Mouse (Mus musculus): Measurements from ENCODE around the gene Atp2a2. TPM values are rescaled to one million over a fixed set of nuclear protein-coding genes. Genes with fewer than 3 reads are reported as not detected.

Atp2a2 gene
- polyA plus RNA-seq, 1 experiment from 2014 or later: 26.8 TPM

DNA sequence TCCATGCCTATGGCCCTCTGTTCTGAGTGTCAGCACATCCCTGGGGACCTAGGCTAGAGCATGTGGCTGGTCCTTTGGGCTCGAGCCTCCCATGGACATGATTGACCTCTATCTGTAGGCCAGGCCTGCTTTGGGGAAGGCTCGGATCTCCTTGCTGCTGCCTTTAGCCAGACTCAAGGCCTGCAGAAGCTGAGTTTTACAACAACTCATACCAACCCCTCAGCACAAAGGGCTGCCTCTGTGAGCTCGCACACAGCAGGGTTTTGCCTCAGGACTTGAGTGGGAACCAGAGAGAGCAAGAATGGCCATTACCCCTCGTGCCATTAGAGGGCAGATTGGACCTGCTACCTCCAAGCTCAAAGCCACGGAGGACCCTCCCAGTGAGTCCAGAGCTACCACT is 53.2 kb downstream of the Atp2a2 start:
- Histone ChIP-seq H3K9me3 (no peaks in the 10 kb centered on the region), H3K4me3 (no peak overlapping the region), H3K4me1 (no peaks in the 10 kb centered on the region), H3K9ac (no peak overlapping the region), H3K27me3 (no peaks in the 10 kb centered on the region), H3K36me3 (peaks cover 70% of the 10 kb centered on the region), H3K27ac (no peak overlapping the region), H3K4me2 (no peak overlapping the region)
- no peak for ATAC-seq (ENCODE audit: insufficient number of reproducible peaks, insufficient read depth, low FRiP score, low TSS enrichment, low read depth)
- 81% methylated on average over 5 of the region's 5 CpGs for WGBS

GRCm38 (mm10) chr5:122447857-122448256 is 54.2 kb downstream of the Atp2a2 start:
- Histone ChIP-seq H3K27me3 (no peaks in the 10 kb centered on the region), H3K9me3 (no peaks in the 10 kb centered on the region), H3K9ac (no peak overlapping the region), H3K36me3 (peaks cover 70% of the 10 kb centered on the region), H3K4me3 (no peak overlapping the region), H3K4me1 (no peaks in the 10 kb centered on the region), H3K4me2 (no peak overlapping the region), H3K27ac (no peak overlapping the region)
- WGBS: 89% methylated on average over 8 of the region's 8 CpGs
- no peak for ATAC-seq (ENCODE audit: insufficient number of reproducible peaks, insufficient read depth, low FRiP score, low TSS enrichment, low read depth)

DNA sequence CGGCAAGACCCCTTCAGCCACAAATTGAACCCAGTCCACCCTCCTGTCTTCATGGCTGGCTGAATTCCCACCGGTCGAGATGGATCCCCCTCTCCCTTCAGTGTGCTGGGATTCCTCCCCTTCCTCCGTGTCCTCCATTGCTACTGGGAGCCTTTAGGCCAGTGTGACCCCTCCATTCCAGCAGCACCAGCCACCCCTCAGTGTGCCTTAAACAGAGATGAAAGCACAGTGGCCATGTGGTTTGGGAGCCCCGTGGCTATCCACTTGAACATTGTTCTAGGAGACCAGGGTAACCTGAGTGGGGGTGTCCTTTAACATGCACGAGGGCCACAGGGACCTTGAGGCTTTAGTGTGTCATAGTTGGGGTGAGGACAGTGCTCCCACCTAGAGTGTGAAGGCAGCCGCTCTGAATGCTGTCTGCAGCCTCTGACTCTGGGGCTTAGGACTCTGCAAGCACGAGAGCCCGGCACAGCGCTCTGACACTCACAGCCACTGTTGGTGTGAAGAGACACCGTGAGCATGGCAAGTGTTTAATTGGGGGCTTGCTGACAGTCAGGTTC is 56.9 kb downstream of the Atp2a2 start:
- H3K4me1 ChIP-seq: no peaks in the 10 kb centered on the region
- H3K4me2 ChIP-seq: no peak overlapping the region
- peaks cover 86% of the 10 kb centered on the region for H3K36me3 ChIP-seq
- H3K4me3 ChIP-seq: no peak overlapping the region
- ATAC-seq (ENCODE audit: insufficient number of reproducible peaks, insufficient read depth, low FRiP score, low TSS enrichment, low read depth): no peak
- no peaks in the 10 kb centered on the region for H3K27me3 ChIP-seq
- H3K27ac ChIP-seq: no peak overlapping the region
- no peaks in the 10 kb centered on the region for H3K9me3 ChIP-seq
- 0 out of 2 replicates have a peak overlapping the region, but pooled peaks have one; percentile 16 for H3K9ac ChIP-seq
- WGBS: 92% methylated on average over 11 of the region's 11 CpGs

GRCm38 (mm10) chr5:122444492-122444891 is 57.5 kb downstream of the Atp2a2 start:
- Histone ChIP-seq H3K4me2 (no peak overlapping the region), H3K4me3 (no peak overlapping the region), H3K9ac (0 out of 2 replicates have a peak overlapping the region, but pooled peaks have one; percentile 16), H3K9me3 (no peaks in the 10 kb centered on the region), H3K4me1 (no peaks in the 10 kb centered on the region), H3K36me3 (peaks cover 89% of the 10 kb centered on the region), H3K27me3 (no peaks in the 10 kb centered on the region), H3K27ac (no peak overlapping the region)
- ATAC-seq (ENCODE audit: insufficient number of reproducible peaks, insufficient read depth, low FRiP score, low TSS enrichment, low read depth): no peak
- 94% methylated on average over 10 of the region's 10 CpGs for WGBS

- H3K27ac ChIP-seq: no peak overlapping the region
- H3K27me3 ChIP-seq: no peaks in the 10 kb centered on the region
- H3K4me1 ChIP-seq: no peaks in the 10 kb centered on the region
- WGBS: 94% methylated on average over 12 of the region's 12 CpGs
- no peak for ATAC-seq (ENCODE audit: insufficient number of reproducible peaks, insufficient read depth, low FRiP score, low TSS enrichment, low read depth)
- no peaks in the 10 kb centered on the region for H3K9me3 ChIP-seq
- peaks cover 99% of the 10 kb centered on the region for H3K36me3 ChIP-seq
- H3K9ac ChIP-seq: no peak overlapping the region
- H3K4me2 ChIP-seq: no peak overlapping the region
- H3K4me3 ChIP-seq: no peak overlapping the region
Observed at GRCm38 (mm10) chr5:122440095-122440630, 61.9 kb downstream of the Atp2a2 start.

DNA sequence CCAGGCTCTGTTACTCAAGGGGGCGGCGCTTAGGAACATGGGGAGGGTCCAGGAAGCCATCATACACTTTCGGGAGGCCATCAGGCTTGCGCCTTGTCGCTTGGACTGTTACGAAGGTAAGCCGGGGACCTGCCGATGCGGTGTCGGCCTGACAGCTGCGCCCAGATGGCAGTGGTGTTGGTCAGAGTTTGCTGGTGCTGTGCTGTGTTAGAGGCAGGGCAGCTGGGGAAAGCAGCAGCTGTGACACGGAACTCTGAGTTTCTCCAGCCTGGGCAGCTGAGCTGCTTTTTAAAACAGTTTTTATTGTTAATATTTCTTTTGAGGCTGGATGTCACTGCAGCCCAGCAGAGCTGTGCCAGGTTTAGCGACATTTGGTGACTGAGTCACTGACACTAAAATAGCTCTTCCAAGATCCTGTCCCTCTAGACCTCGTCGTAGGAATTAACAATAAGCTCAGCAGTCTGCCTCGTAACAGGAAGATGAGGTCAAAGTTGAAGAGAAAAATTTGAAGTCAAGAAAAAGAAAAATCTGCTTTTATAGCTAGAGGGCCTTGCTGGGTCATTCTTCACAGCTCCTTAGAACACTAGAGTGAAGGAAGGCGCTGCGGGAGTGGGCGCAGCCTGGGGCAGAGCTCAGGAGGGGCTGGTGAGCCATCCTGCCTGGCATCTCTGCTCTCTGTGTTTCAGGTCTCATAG is 62.5 kb downstream of the Atp2a2 start:
- H3K9ac ChIP-seq: no peak overlapping the region
- no peak overlapping the region for H3K4me3 ChIP-seq
- H3K27me3 ChIP-seq: no peaks in the 10 kb centered on the region
- 89% methylated on average over 19 of the region's 19 CpGs for WGBS
- H3K4me1 ChIP-seq: no peaks in the 10 kb centered on the region
- H3K9me3 ChIP-seq: no peaks in the 10 kb centered on the region
- H3K36me3 ChIP-seq: peaks cover 99% of the 10 kb centered on the region
- no peak overlapping the region for H3K27ac ChIP-seq
- no peak overlapping the region for H3K4me2 ChIP-seq
- no peak for ATAC-seq (ENCODE audit: insufficient number of reproducible peaks, insufficient read depth, low FRiP score, low TSS enrichment, low read depth)

- Histone ChIP-seq H3K4me1 (no peaks in the 10 kb centered on the region), H3K4me2 (no peak overlapping the region), H3K36me3 (peaks cover 96% of the 10 kb centered on the region), H3K27ac (no peak overlapping the region), H3K9ac (no peak overlapping the region), H3K4me3 (no peak overlapping the region), H3K27me3 (no peaks in the 10 kb centered on the region), H3K9me3 (no peaks in the 10 kb centered on the region)
- ATAC-seq (ENCODE audit: insufficient number of reproducible peaks, insufficient read depth, low FRiP score, low TSS enrichment, low read depth): no peak
- 83% methylated on average over 4 of the region's 4 CpGs for whole genome bisulfite sequencing
Observed at GRCm38 (mm10) chr5:122434541-122434940, 67.5 kb downstream of the Atp2a2 start.

DNA sequence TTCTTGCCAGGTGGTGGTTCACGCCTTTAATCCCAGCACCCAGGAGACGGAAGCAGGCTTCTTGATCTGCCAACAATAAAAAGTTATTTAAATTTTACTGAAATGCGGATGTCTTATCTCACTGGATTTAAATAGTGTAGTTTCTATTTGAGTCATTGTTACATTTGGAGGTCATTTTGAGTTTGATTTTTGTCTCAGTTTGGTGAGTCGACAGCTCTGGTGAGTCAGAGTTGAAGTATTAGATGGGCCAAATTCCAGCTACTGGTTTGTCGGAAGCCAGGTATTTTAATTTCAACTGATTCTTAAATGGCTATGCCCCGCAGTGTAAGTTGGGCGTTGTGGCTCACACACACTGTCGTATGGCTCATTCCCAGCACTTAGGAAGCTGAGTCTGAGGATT is 70.8 kb downstream of the Atp2a2 start:
- Histone ChIP-seq H3K4me1 (no peaks in the 10 kb centered on the region), H3K4me2 (no peak overlapping the region), H3K9ac (no peak overlapping the region), H3K4me3 (no peak overlapping the region), H3K27ac (no peak overlapping the region), H3K27me3 (no peaks in the 10 kb centered on the region), H3K36me3 (peaks cover 87% of the 10 kb centered on the region), H3K9me3 (no peaks in the 10 kb centered on the region)
- no peak for ATAC-seq (ENCODE audit: insufficient number of reproducible peaks, insufficient read depth, low FRiP score, low TSS enrichment, low read depth)
- 96% methylated on average over 8 of the region's 8 CpGs for WGBS

GRCm38 (mm10) chr5:122430036-122430775 is 71.8 kb downstream of the Atp2a2 start:
- H3K9me3 ChIP-seq: no peaks in the 10 kb centered on the region
- no peaks in the 10 kb centered on the region for H3K4me1 ChIP-seq
- H3K4me2 ChIP-seq: no peak overlapping the region
- H3K36me3 ChIP-seq: peaks cover 82% of the 10 kb centered on the region
- no peak for ATAC-seq (ENCODE audit: insufficient number of reproducible peaks, insufficient read depth, low FRiP score, low TSS enrichment, low read depth)
- 93% methylated on average over 4 of the region's 4 CpGs for WGBS
- no peak overlapping the region for H3K9ac ChIP-seq
- H3K4me3 ChIP-seq: no peak overlapping the region
- H3K27ac ChIP-seq: no peak overlapping the region
- H3K27me3 ChIP-seq: no peaks in the 10 kb centered on the region

DNA sequence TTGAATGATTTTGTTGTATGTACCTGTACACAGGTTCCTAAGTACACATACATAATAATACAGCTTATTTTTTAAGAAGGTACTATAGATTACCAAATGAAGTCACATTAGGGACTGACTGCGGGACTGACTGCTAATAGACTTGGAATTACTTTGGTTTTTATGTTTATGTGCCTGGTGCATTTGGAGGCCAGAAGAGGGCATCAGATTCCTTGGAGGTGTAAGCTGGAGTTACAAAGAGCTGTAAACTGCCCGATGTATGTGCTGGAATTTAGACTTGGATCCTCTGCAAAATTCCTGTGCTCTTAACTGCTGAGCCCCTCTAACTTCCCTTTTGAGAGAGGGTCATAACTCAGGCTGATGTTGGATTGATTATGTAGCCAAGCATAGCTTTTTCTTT is 76.5 kb downstream of the Atp2a2 start:
- no peak for ATAC-seq (ENCODE audit: insufficient number of reproducible peaks, insufficient read depth, low FRiP score, low TSS enrichment, low read depth)
- Histone ChIP-seq H3K4me2 (no peak overlapping the region), H3K27ac (no peak overlapping the region), H3K4me3 (no peak overlapping the region), H3K4me1 (peaks cover 12% of the 10 kb centered on the region), H3K9me3 (no peaks in the 10 kb centered on the region), H3K9ac (no peak overlapping the region), H3K27me3 (no peaks in the 10 kb centered on the region), H3K36me3 (peaks cover 38% of the 10 kb centered on the region)
- 84% methylated on average over 2 of the region's 2 CpGs for WGBS

DNA sequence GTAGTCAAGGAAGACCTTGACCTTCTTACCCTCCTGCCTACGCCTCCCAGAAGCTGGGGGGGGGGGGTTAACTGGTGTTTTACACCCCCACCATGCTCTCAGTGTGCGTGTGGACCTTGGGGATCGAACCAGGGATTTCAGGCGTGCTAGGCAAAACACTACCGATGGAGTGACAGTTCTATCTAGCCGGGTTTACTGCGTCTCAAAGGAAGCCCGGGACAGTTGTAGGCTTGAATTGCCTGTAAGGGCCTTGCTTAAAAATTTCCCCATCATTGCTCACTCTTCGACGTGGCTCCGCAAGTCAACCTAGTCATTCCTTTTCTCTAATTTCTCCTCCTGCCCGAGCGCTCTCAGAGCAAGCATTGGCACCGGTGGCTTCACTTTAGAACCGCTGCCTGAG is 78.9 kb downstream of the Atp2a2 start:
- Histone ChIP-seq H3K9me3 (no peaks in the 10 kb centered on the region), H3K4me1 (peaks cover 12% of the 10 kb centered on the region), H3K27ac (peak overlapping the region; percentile 94; the same call in 1 of the 2 replicates), H3K4me3 (peak overlapping the region; percentile 96), H3K4me2 (peak overlapping the region; percentile 92), H3K36me3 (peaks cover 14% of the 10 kb centered on the region), H3K9ac (peak overlapping the region; percentile 98), H3K27me3 (no peaks in the 10 kb centered on the region)
- 28% methylated on average over 15 of the region's 15 CpGs for WGBS
- ATAC-seq (ENCODE audit: insufficient number of reproducible peaks, insufficient read depth, low FRiP score, low TSS enrichment, low read depth): no peak
